In the genomic region with DNA sequence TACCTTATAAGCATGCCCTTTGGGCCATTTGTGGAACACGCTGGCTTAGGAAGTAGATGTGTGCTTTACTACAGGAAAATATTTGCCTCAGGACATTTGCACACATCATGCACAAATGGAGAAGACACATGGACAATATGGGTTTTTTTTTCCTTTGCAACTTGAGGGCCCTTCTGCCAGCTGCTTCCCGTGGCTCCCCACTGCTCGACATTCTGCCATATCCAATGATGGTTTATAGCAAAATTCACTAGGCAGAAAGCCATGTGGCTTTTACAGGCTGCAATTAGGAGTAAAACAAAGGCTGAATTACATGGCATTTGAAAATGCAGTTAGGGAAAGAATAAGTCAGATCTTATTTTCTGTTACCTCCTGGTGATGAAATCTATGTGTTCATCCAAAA, we compare ENCODE assay signal across 25 mouse cellular contexts.
A peak's percentile ranks its signal among the peaks of the same experiment; 100 is the strongest.
DNase-seq lines count a peak whose midpoint lies in the region; ATAC-seq and TF ChIP-seq lines count a peak whose summit lies in the region.
"Had no signal": no experiment of that assay in that cellular context is flagged by ENCODE, and none has a peak within 500 bp of the region (broad histone marks: within the 10 kb centered on the region; RNA-seq: fewer than 3 reads in every experiment).

No protein-coding gene starts in this region.

- H3K4me1 ChIP-seq in midbrain, postnatal 0 days (ENCODE audit: insufficient read depth, low read length): no peaks in the 10 kb centered on the region
- H3K4me1 ChIP-seq in midbrain, embryonic 11.5 days (ENCODE audit: control insufficient read depth, insufficient read depth, low read length): no peaks in the 10 kb centered on the region
- H3K4me1 ChIP-seq: embryonic facial prominence, embryonic 10.5 days; embryonic facial prominence, embryonic 15.5 days; forebrain, embryonic 12.5 days; hindbrain, embryonic 10.5 days; liver, embryonic 12.5 days; megakaryocyte, embryonic 14.5 days had no signal

- peak; percentile 34 for DNase-seq in midbrain, postnatal 0 days (ENCODE audit: low spot score)
- no peak for DNase-seq in midbrain, embryonic 11.5 days (ENCODE audit: low spot score, missing footprints)
- peak; percentile 62 for DNase-seq in cerebellum, adult 8-10 months
- peak; percentile 68 to 79 for DNase-seq in cerebellum, postnatal 25 days
- no peak for DNase-seq in natural killer cell, adult 2 months (ENCODE audit: low spot score in 2 of 2)
- DNase-seq in thymus, postnatal 4 days: no peak
- DNase-seq in layer of hippocampus, adult 9-11 months: no peak
- DNase-seq: adrenal gland, postnatal 10 days; gastrocnemius, postnatal 10 days; heart, postnatal 14 days; kidney, adult 9 months; kidney, postnatal 10 days; liver, postnatal 0 days; lung, postnatal 4 days; right cerebral cortex, postnatal 4 days had no signal

- no peak overlapping the region for H3K9ac ChIP-seq in midbrain, postnatal 0 days (replicated peaks; ENCODE audit: low read length, poor library complexity, severe bottlenecking)
- H3K9ac ChIP-seq in midbrain, embryonic 11.5 days (ENCODE audit: low read length): no peak overlapping the region
- H3K9ac ChIP-seq: embryonic facial prominence, embryonic 15.5 days; forebrain, embryonic 12.5 days; liver, embryonic 12.5 days; liver, postnatal 0 days; midbrain, embryonic 13.5 days had no signal

- no peak for TF ChIP-seq CTCF in midbrain, postnatal 0 days (IDR thresholded peaks at IDR 0.05)

- no peak for ATAC-seq in midbrain, postnatal 0 days (ENCODE audit: low FRiP score)
- ATAC-seq in midbrain, embryonic 11.5 days (ENCODE audit: low FRiP score): no peak
- ATAC-seq in cerebellum, adult (ENCODE audit: insufficient number of reproducible peaks, low FRiP score, low TSS enrichment): peak; percentile 31; the same call in 1 of the 2 replicates
- ATAC-seq: activated CD4-positive, CD25-positive, alpha-beta regulatory T cell, adult 4 months; intestine, postnatal 0 days; liver, embryonic 12.5 days; liver, postnatal 0 days; midbrain, embryonic 13.5 days had no signal

- WGBS in midbrain, postnatal 0 days: 56% methylated on average over 3 of the region's 3 CpGs
- 71% methylated on average over 3 of the region's 3 CpGs for WGBS in midbrain, embryonic 11.5 days

- H3K4me2 ChIP-seq in midbrain, postnatal 0 days (ENCODE audit: low read depth, low read length, poor library complexity, severe bottlenecking): no peak overlapping the region
- no peak overlapping the region for H3K4me2 ChIP-seq in midbrain, embryonic 11.5 days
- H3K4me2 ChIP-seq: embryonic facial prominence, embryonic 15.5 days; forebrain, embryonic 12.5 days; liver, embryonic 12.5 days; midbrain, embryonic 13.5 days had no signal

- H3K27me3 ChIP-seq in midbrain, postnatal 0 days (ENCODE audit: insufficient read depth, low read length): no peaks in the 10 kb centered on the region
- no peaks in the 10 kb centered on the region for H3K27me3 ChIP-seq in midbrain, embryonic 11.5 days (ENCODE audit: control insufficient read depth, insufficient read depth, low read length)
- H3K27me3 ChIP-seq: embryonic facial prominence, embryonic 15.5 days; liver, embryonic 12.5 days; midbrain, embryonic 13.5 days had no signal

- H3K36me3 ChIP-seq in midbrain, postnatal 0 days (ENCODE audit: insufficient read depth, low read length): no peaks in the 10 kb centered on the region
- no peaks in the 10 kb centered on the region for H3K36me3 ChIP-seq in midbrain, embryonic 11.5 days (ENCODE audit: control insufficient read depth, insufficient read depth, low read length)
- H3K36me3 ChIP-seq: embryonic facial prominence, embryonic 10.5 days; embryonic facial prominence, embryonic 15.5 days; forebrain, embryonic 12.5 days; hindbrain, embryonic 10.5 days; liver, embryonic 12.5 days; midbrain, embryonic 13.5 days had no signal

- H3K4me3 ChIP-seq in midbrain, postnatal 0 days (ENCODE audit: low read depth, low read length): no peak overlapping the region
- H3K4me3 ChIP-seq in midbrain, embryonic 11.5 days (ENCODE audit: low read depth, low read length): no peak overlapping the region
- H3K4me3 ChIP-seq: embryonic facial prominence, embryonic 10.5 days; embryonic facial prominence, embryonic 15.5 days; forebrain, embryonic 12.5 days; hindbrain, embryonic 10.5 days; liver, embryonic 12.5 days; megakaryocyte, embryonic 14.5 days; midbrain, embryonic 13.5 days had no signal

- H3K27ac ChIP-seq in midbrain, postnatal 0 days (ENCODE audit: low read depth, low read length): no peak overlapping the region
- H3K27ac ChIP-seq in midbrain, embryonic 11.5 days (ENCODE audit: low read depth, low read length): no peak overlapping the region
- H3K27ac ChIP-seq: embryonic facial prominence, embryonic 10.5 days; embryonic facial prominence, embryonic 15.5 days; forebrain, embryonic 12.5 days; hindbrain, embryonic 10.5 days; liver, embryonic 12.5 days; midbrain, embryonic 13.5 days had no signal

- H3K9me3 ChIP-seq in midbrain, postnatal 0 days (ENCODE audit: low read length): no peaks in the 10 kb centered on the region
- H3K9me3 ChIP-seq in midbrain, embryonic 11.5 days (ENCODE audit: control insufficient read depth, low read length): no peaks in the 10 kb centered on the region
- H3K9me3 ChIP-seq: embryonic facial prominence, embryonic 10.5 days; embryonic facial prominence, embryonic 15.5 days; forebrain, embryonic 12.5 days; hindbrain, embryonic 10.5 days; liver, embryonic 12.5 days; megakaryocyte, embryonic 14.5 days; midbrain, embryonic 13.5 days had no signal

Comparison
In these comparisons a context has a peak if more than half of its experiments do, and no peak if none do; other contexts are left out.
1. DNase-seq: peak in midbrain, postnatal 0 days (single experiment), cerebellum, adult 8-10 months (single experiment) and cerebellum, postnatal 25 days (2 of 2); none in midbrain, embryonic 11.5 days (single experiment), natural killer cell, adult 2 months (0 of 2), thymus, postnatal 4 days (single experiment) and layer of hippocampus, adult 9-11 months (single experiment).